Mouse (Mus musculus) heart, postnatal 0 days (tissue): ENCODE measurements around the gene Lalba.

Source experiments
- CTCF ChIP-seq: IDR thresholded peaks from 2 replicates; pipeline ENCODE4 v1.5.1; 2016; ENCODE audit warnings: antibody characterized with exemption, control low read depth, low read depth
- EP300 ChIP-seq: IDR thresholded peaks from 2 replicates; pipeline ENCODE4 v1.6.1; 2016; ENCODE audit warnings: antibody characterized with exemption, low read depth

DNA sequence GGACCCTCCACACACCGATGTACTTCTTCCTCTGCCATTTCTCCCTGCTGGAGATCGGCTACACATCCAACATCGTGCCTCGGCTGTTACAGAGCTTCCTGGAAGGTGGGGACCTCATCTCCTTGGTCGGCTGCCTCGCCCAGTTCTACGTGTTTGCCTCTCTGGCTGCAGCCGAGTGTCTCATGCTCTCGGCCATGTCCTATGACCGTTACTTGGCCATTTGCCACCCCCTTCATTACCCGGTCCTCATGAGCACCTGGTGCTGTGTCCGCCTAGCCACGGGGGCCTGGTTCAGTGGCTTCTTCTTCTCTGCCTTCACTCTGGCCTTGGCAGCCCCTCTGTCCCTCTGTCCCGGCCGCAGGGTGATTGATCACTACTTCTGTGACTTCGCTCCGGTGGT lies 15.1 kb upstream of the Lalba start:
- TF ChIP-seq CTCF (no peak), EP300 (no peak)
